Mouse (Mus musculus) right cerebral cortex, postnatal 4 days (tissue): ENCODE measurements around the gene Iars.

Experiments used
- DNase-seq: peaks from one replicate; pipeline ENCODE4 v3.0.0-alpha.2; 2022

Gene Iars

GRCm38 (mm10) chr13:49681351-49682232 lies at the start of gene Iars:
Iars (plus strand) TSS chr13:49682100.
- peak; percentile 98 for DNase-seq

GRCm38 (mm10) chr13:49639965-49640364 lies 41.9 kb upstream of the Iars start:
- DNase-seq: no peak

GRCm38 (mm10) chr13:49642650-49643049 lies 39.2 kb upstream of the Iars start:
- no peak for DNase-seq

GRCm38 (mm10) chr13:49643669-49644362 lies 38.1 kb upstream of the Iars start:
- DNase-seq: no peak

- DNase-seq: no peak
Measured at GRCm38 (mm10) chr13:49644731-49645529, 37.0 kb upstream of the Iars start.

- no peak for DNase-seq
Measured at GRCm38 (mm10) chr13:49646019-49646418, 35.9 kb upstream of the Iars start.

GRCm38 (mm10) chr13:49651136-49651535 lies 30.8 kb upstream of the Iars start:
- no peak for DNase-seq

GRCm38 (mm10) chr13:49651781-49652351 lies 30.0 kb upstream of the Iars start:
- DNase-seq: no peak

- DNase-seq: peak; percentile 100
Measured at GRCm38 (mm10) chr13:49652481-49653179, 29.3 kb upstream of the Iars start, which contains the start of the genes Cenpp and Nol8. Cenpp (minus strand) TSS chr13:49652785. Nol8 (plus strand) TSS chr13:49653078.

- DNase-seq: peak; percentile 55
Measured at GRCm38 (mm10) chr13:49653180-49653541, 28.7 kb upstream of the Iars start.

- DNase-seq: no peak
Measured at GRCm38 (mm10) chr13:49677793-49678192, 4.1 kb upstream of the Iars start.

- DNase-seq: no peak
Measured at GRCm38 (mm10) chr13:49682233-49682846, 440 bp downstream of the Iars start.

- no peak for DNase-seq
Measured at GRCm38 (mm10) chr13:49684266-49684665, 2.4 kb downstream of the Iars start.

- DNase-seq: no peak
Measured at GRCm38 (mm10) chr13:49691056-49691455, 9.2 kb downstream of the Iars start.

- DNase-seq: no peak
Measured at GRCm38 (mm10) chr13:49703216-49703779, 21.4 kb downstream of the Iars start.

- no peak for DNase-seq
Measured at GRCm38 (mm10) chr13:49706032-49706690, 24.3 kb downstream of the Iars start.

GRCm38 (mm10) chr13:49708311-49708710 lies 26.4 kb downstream of the Iars start:
- no peak for DNase-seq

- no peak for DNase-seq
Measured at GRCm38 (mm10) chr13:49712047-49712721, 30.3 kb downstream of the Iars start.

GRCm38 (mm10) chr13:49719310-49719709 lies 37.4 kb downstream of the Iars start:
- no peak for DNase-seq

GRCm38 (mm10) chr13:49736430-49736829 lies 54.5 kb downstream of the Iars start:
- no peak for DNase-seq
